9 mouse cellular contexts compared by ENCODE assay signal in the genomic region with DNA sequence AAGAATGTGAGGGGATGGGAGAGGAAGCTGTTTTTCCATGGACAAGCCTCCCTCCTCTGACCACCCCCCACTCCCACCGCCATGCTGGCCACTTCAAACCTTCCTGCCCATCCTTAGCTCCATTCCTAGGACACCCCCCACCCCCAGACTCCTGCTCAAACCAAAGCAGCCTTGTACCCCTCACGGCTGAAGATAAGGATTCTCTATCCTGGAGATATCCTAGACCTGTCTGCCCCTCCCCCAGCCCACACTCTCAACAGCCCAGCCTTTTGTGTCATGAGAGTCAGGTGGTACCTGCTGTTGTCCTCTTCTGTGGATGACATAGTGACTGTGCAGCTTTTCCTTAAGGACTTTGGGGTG. TPM values are rescaled to one million over a fixed set of nuclear protein-coding genes. Genes with fewer than 3 reads are reported as not detected.
A peak's percentile ranks its signal among the peaks of the same experiment; 100 is the strongest.
DNase-seq lines count a peak whose midpoint lies in the region; ATAC-seq and TF ChIP-seq lines count a peak whose summit lies in the region.
"Had no signal": no experiment of that assay in that cellular context is flagged by ENCODE, and none has a peak within 500 bp of the region (broad histone marks: within the 10 kb centered on the region; RNA-seq: fewer than 3 reads in every experiment).

No protein-coding gene starts in this region.

- TF ChIP-seq CTCF in intestine, postnatal 0 days (IDR thresholded peaks at IDR 0.05; ENCODE audit: low read depth), result no peak
- TF ChIP-seq CTCF in thymus, adult 2 months (IDR thresholded peaks at IDR 0.05; ENCODE audit: borderline replicate concordance, control insufficient read depth, extremely low read depth, insufficient read depth, low read length, poor library complexity), result no peak

- DNase-seq in intestine, embryonic 14.5 days (ENCODE audit: low spot score), result no peak
- no peak for DNase-seq in embryonic facial prominence, embryonic 10.5 days (ENCODE audit: low spot score)
- DNase-seq in adrenal gland, postnatal 25 days, result no peak
- DNase-seq in thymus, adult 2 months, result no peak

- no peak overlapping the region for H3K27ac ChIP-seq in intestine, embryonic 14.5 days (ENCODE audit: low read depth)
- H3K27ac ChIP-seq in intestine, postnatal 0 days (ENCODE audit: low read depth, low read length), result no peak overlapping the region
- peak overlapping the region; percentile 68 for H3K27ac ChIP-seq in embryonic facial prominence, embryonic 10.5 days (replicated peaks)
- peak overlapping the region; percentile 92 for H3K27ac ChIP-seq in forebrain, embryonic 13.5 days
- peak overlapping the region; percentile 87 for H3K27ac ChIP-seq in midbrain, embryonic 12.5 days (replicated peaks)
- no peak overlapping the region for H3K27ac ChIP-seq in thymus, adult 2 months (ENCODE audit: control insufficient read depth, insufficient read depth, low read length)

- H3K4me2 ChIP-seq in intestine, embryonic 14.5 days (ENCODE audit: low read length), result no peak overlapping the region
- no peak overlapping the region for H3K4me2 ChIP-seq in intestine, postnatal 0 days (replicated peaks; ENCODE audit: low read depth)
- H3K4me2 ChIP-seq in forebrain, embryonic 13.5 days, result peak overlapping the region; percentile 20; the same call in 1 of the 2 replicates
- no peak overlapping the region for H3K4me2 ChIP-seq in midbrain, embryonic 12.5 days (replicated peaks)

- no peaks in the 10 kb centered on the region for H3K9me3 ChIP-seq in intestine, embryonic 14.5 days (ENCODE audit: control insufficient read depth, low read length)
- no peaks in the 10 kb centered on the region for H3K9me3 ChIP-seq in intestine, postnatal 0 days (ENCODE audit: control insufficient read depth)
- H3K9me3 ChIP-seq in embryonic facial prominence, embryonic 10.5 days, result no peaks in the 10 kb centered on the region
- no peaks in the 10 kb centered on the region for H3K9me3 ChIP-seq in forebrain, embryonic 13.5 days (replicated peaks)
- no peaks in the 10 kb centered on the region for H3K9me3 ChIP-seq in midbrain, embryonic 12.5 days
- H3K9me3 ChIP-seq: G1E had no signal

- no peak for ATAC-seq in intestine, embryonic 14.5 days (replicated peaks; ENCODE audit: low FRiP score, low TSS enrichment, low read depth)
- ATAC-seq in intestine, postnatal 0 days, result no peak
- no peak for ATAC-seq in forebrain, embryonic 13.5 days
- 0 out of 2 replicates have a peak, but pooled peaks have one; percentile 4 for ATAC-seq in midbrain, embryonic 12.5 days (ENCODE audit: low FRiP score, low read depth)
- ATAC-seq in erythroblast, adult 5-6 weeks (replicated peaks; ENCODE audit: low FRiP score, poor library complexity, severe bottlenecking), result no peak

- no peak overlapping the region for H3K4me3 ChIP-seq in intestine, embryonic 14.5 days (ENCODE audit: low read depth, low read length)
- H3K4me3 ChIP-seq in intestine, postnatal 0 days (ENCODE audit: low read depth, low read length), result no peak overlapping the region
- no peak overlapping the region for H3K4me3 ChIP-seq in embryonic facial prominence, embryonic 10.5 days
- no peak overlapping the region for H3K4me3 ChIP-seq in forebrain, embryonic 13.5 days
- no peak overlapping the region for H3K4me3 ChIP-seq in midbrain, embryonic 12.5 days
- no peak overlapping the region for H3K4me3 ChIP-seq in thymus, adult 2 months (ENCODE audit: control insufficient read depth, insufficient read depth, low read length)

- 31% methylated on average over 2 of the region's 2 CpGs for WGBS in intestine, embryonic 14.5 days
- WGBS in intestine, postnatal 0 days, result 35% methylated on average over 2 of the region's 2 CpGs
- WGBS in embryonic facial prominence, embryonic 10.5 days, result 58% methylated on average over 2 of the region's 2 CpGs
- WGBS in forebrain, embryonic 13.5 days, result 40% methylated on average over 2 of the region's 2 CpGs
- 16% methylated on average over 2 of the region's 2 CpGs for WGBS in midbrain, embryonic 12.5 days
- 71% methylated on average over 2 of the region's 2 CpGs for WGBS in thymus, adult 2 months

- H3K4me1 ChIP-seq in intestine, embryonic 14.5 days (replicated peaks; ENCODE audit: control insufficient read depth, insufficient read depth, low read length), result peaks cover 23% of the 10 kb centered on the region
- peaks cover 29% of the 10 kb centered on the region; the same call in 1 of the 2 replicates for H3K4me1 ChIP-seq in intestine, postnatal 0 days (replicated peaks; ENCODE audit: control insufficient read depth, insufficient read depth, low read length)
- H3K4me1 ChIP-seq in embryonic facial prominence, embryonic 10.5 days, result peaks cover 47% of the 10 kb centered on the region
- H3K4me1 ChIP-seq in forebrain, embryonic 13.5 days, result peaks cover 59% of the 10 kb centered on the region
- H3K4me1 ChIP-seq in midbrain, embryonic 12.5 days, result peaks cover 54% of the 10 kb centered on the region
- peaks cover 32% of the 10 kb centered on the region for H3K4me1 ChIP-seq in thymus, adult 2 months (replicated peaks; ENCODE audit: control insufficient read depth, insufficient read depth, low read length)

- peak overlapping the region; percentile 17; the same call in 1 of the 2 replicates for H3K9ac ChIP-seq in intestine, embryonic 14.5 days (ENCODE audit: low read length)
- no peak overlapping the region for H3K9ac ChIP-seq in intestine, postnatal 0 days (ENCODE audit: low read depth, low read length)
- H3K9ac ChIP-seq in forebrain, embryonic 13.5 days, result peak overlapping the region; percentile 43
- H3K9ac ChIP-seq in midbrain, embryonic 12.5 days (replicated peaks), result 0 out of 2 replicates have a peak overlapping the region, but pooled peaks have one; percentile 32

- H3K36me3 ChIP-seq in intestine, embryonic 14.5 days (ENCODE audit: control insufficient read depth, insufficient read depth, low read length), result 0 out of 2 replicates have a peak, but pooled peaks cover 5% of the 10 kb centered on the region
- H3K36me3 ChIP-seq in intestine, postnatal 0 days (ENCODE audit: control insufficient read depth, insufficient read depth), result no peaks in the 10 kb centered on the region
- peaks cover 14% of the 10 kb centered on the region for H3K36me3 ChIP-seq in embryonic facial prominence, embryonic 10.5 days (replicated peaks)
- peaks cover 13% of the 10 kb centered on the region for H3K36me3 ChIP-seq in forebrain, embryonic 13.5 days (ENCODE audit: poor library complexity, severe bottlenecking)
- H3K36me3 ChIP-seq in midbrain, embryonic 12.5 days, result peaks cover 13% of the 10 kb centered on the region; the same call in 1 of the 2 replicates
- no peaks in the 10 kb centered on the region for H3K36me3 ChIP-seq in thymus, adult 2 months (ENCODE audit: control insufficient read depth, insufficient read depth, low read length)

- no peak for TF ChIP-seq POLR2A in thymus, adult 2 months (IDR thresholded peaks at IDR 0.05; ENCODE audit: control insufficient read depth, extremely low read depth, insufficient read depth, low read length, poor library complexity)

- no peaks in the 10 kb centered on the region for H3K27me3 ChIP-seq in intestine, embryonic 14.5 days (replicated peaks; ENCODE audit: control insufficient read depth, insufficient read depth, low read length)
- no peaks in the 10 kb centered on the region for H3K27me3 ChIP-seq in intestine, postnatal 0 days (replicated peaks; ENCODE audit: control insufficient read depth, insufficient read depth, low read length)
- H3K27me3 ChIP-seq in embryonic facial prominence, embryonic 10.5 days (replicated peaks; ENCODE audit: low read depth, poor library complexity, severe bottlenecking), result no peaks in the 10 kb centered on the region
- H3K27me3 ChIP-seq in forebrain, embryonic 13.5 days, result no peaks in the 10 kb centered on the region
- no peaks in the 10 kb centered on the region for H3K27me3 ChIP-seq in midbrain, embryonic 12.5 days
- H3K27me3 ChIP-seq in thymus, adult 2 months (ENCODE audit: control insufficient read depth, insufficient read depth, low read length), result no peaks in the 10 kb centered on the region

RNA-seq across cellular contexts. Expression of a gene that starts 10.1 kb away (rescaled TPM):
- polyA plus RNA-seq in intestine, embryonic 14.5 days (2014; fragmentation: Nextera tagmentation; extraction: Ambion mirVana), result 9.9 and 13.1 TPM in 2 replicates
- 5.6 TPM in 2 replicates for polyA plus RNA-seq in intestine, postnatal 0 days (2015; fragmentation: Nextera tagmentation; extraction: Ambion mirVana)
- polyA plus RNA-seq in embryonic facial prominence, embryonic 10.5 days (2016; fragmentation: Nextera tagmentation; extraction: Ambion mirVana), result 17.7 and 19.6 TPM in 2 replicates
- 10.7 and 12.2 TPM in 2 replicates for polyA plus RNA-seq in forebrain, embryonic 13.5 days (2015; fragmentation: Nextera tagmentation; extraction: Ambion mirVana)
- 11.8 and 13.2 TPM in 2 replicates for polyA plus RNA-seq in midbrain, embryonic 12.5 days (2016; fragmentation: Nextera tagmentation; extraction: Ambion mirVana)
- 9.6 and 11.0 TPM in 2 replicates for total RNA-seq in adrenal gland, postnatal 25 days (2021)
- total RNA-seq in erythroblast, adult 5-6 weeks (2015; ENCODE audit: low replicate concordance), result 3.1 and 5.6 TPM in 2 replicates
- total RNA-seq in erythroblast, adult 5-6 weeks (2017; ENCODE audit: low replicate concordance), result 0.84 and 3.7 TPM in 2 replicates
- 40.4 and 47.2 TPM in 2 replicates for polyA plus RNA-seq in thymus, adult 2 months (2012; rRNA removed)

RNA-seq across cellular contexts. Expression of a gene that starts 15.9 kb away (rescaled TPM):
- 787 and 806 TPM in 2 replicates for polyA plus RNA-seq in intestine, embryonic 14.5 days (2014; fragmentation: Nextera tagmentation; extraction: Ambion mirVana)
- polyA plus RNA-seq in intestine, postnatal 0 days (2015; fragmentation: Nextera tagmentation; extraction: Ambion mirVana), result 628 and 645 TPM in 2 replicates
- polyA plus RNA-seq in embryonic facial prominence, embryonic 10.5 days (2016; fragmentation: Nextera tagmentation; extraction: Ambion mirVana), result 479 and 683 TPM in 2 replicates
- polyA plus RNA-seq in forebrain, embryonic 13.5 days (2015; fragmentation: Nextera tagmentation; extraction: Ambion mirVana), result 2,311 and 2,462 TPM in 2 replicates
- polyA plus RNA-seq in midbrain, embryonic 12.5 days (2016; fragmentation: Nextera tagmentation; extraction: Ambion mirVana), result 2,376 and 2,635 TPM in 2 replicates
- total RNA-seq in adrenal gland, postnatal 25 days (2021), result 24.3 and 27.3 TPM in 2 replicates
- total RNA-seq in erythroblast, adult 5-6 weeks (2015; ENCODE audit: low replicate concordance), result 6.9 and 9.4 TPM in 2 replicates
- total RNA-seq in erythroblast, adult 5-6 weeks (2017; ENCODE audit: low replicate concordance), result 3.2 and 8.5 TPM in 2 replicates
- 107 and 119 TPM in 2 replicates for polyA plus RNA-seq in thymus, adult 2 months (2012; rRNA removed)
- polyA plus RNA-seq: G1E had no signal

RNA-seq across cellular contexts. Expression of a gene that starts 25.0 kb away (rescaled TPM):
- polyA plus RNA-seq in intestine, embryonic 14.5 days (2014; fragmentation: Nextera tagmentation; extraction: Ambion mirVana), result 52.4 and 54.6 TPM in 2 replicates
- polyA plus RNA-seq in intestine, postnatal 0 days (2015; fragmentation: Nextera tagmentation; extraction: Ambion mirVana), result 29.6 and 32.1 TPM in 2 replicates
- polyA plus RNA-seq in embryonic facial prominence, embryonic 10.5 days (2016; fragmentation: Nextera tagmentation; extraction: Ambion mirVana), result 50.2 and 58.0 TPM in 2 replicates
- polyA plus RNA-seq in forebrain, embryonic 13.5 days (2015; fragmentation: Nextera tagmentation; extraction: Ambion mirVana), result 62.1 and 62.8 TPM in 2 replicates
- 62.0 and 64.0 TPM in 2 replicates for polyA plus RNA-seq in midbrain, embryonic 12.5 days (2016; fragmentation: Nextera tagmentation; extraction: Ambion mirVana)
- total RNA-seq in adrenal gland, postnatal 25 days (2021), result 34.8 and 36.2 TPM in 2 replicates
- 5.4 and 6.1 TPM in 2 replicates for total RNA-seq in erythroblast, adult 5-6 weeks (2015; ENCODE audit: low replicate concordance)
- total RNA-seq in erythroblast, adult 5-6 weeks (2017; ENCODE audit: low replicate concordance), result 5.8 and 7.2 TPM in 2 replicates
- polyA plus RNA-seq in thymus, adult 2 months (2012; rRNA removed), result 12.8 and 16.6 TPM in 2 replicates

RNA-seq across cellular contexts. Expression of a gene that starts 25.0 kb away (rescaled TPM):
- polyA plus RNA-seq in intestine, embryonic 14.5 days (2014; fragmentation: Nextera tagmentation; extraction: Ambion mirVana), result 57.1 and 58.2 TPM in 2 replicates
- polyA plus RNA-seq in intestine, postnatal 0 days (2015; fragmentation: Nextera tagmentation; extraction: Ambion mirVana), result 42.6 and 44.8 TPM in 2 replicates
- polyA plus RNA-seq in embryonic facial prominence, embryonic 10.5 days (2016; fragmentation: Nextera tagmentation; extraction: Ambion mirVana), result 56.2 and 56.4 TPM in 2 replicates
- 52.6 and 56.2 TPM in 2 replicates for polyA plus RNA-seq in forebrain, embryonic 13.5 days (2015; fragmentation: Nextera tagmentation; extraction: Ambion mirVana)
- 52.3 and 57.8 TPM in 2 replicates for polyA plus RNA-seq in midbrain, embryonic 12.5 days (2016; fragmentation: Nextera tagmentation; extraction: Ambion mirVana)
- 69.6 and 71.2 TPM in 2 replicates for total RNA-seq in adrenal gland, postnatal 25 days (2021)
- total RNA-seq in erythroblast, adult 5-6 weeks (2015; ENCODE audit: low replicate concordance), result 10.6 and 13.4 TPM in 2 replicates
- total RNA-seq in erythroblast, adult 5-6 weeks (2017; ENCODE audit: low replicate concordance), result 5.8 and 11.0 TPM in 2 replicates
- 32.3 and 38.8 TPM in 2 replicates for polyA plus RNA-seq in thymus, adult 2 months (2012; rRNA removed)

Comparison
In these comparisons a context has a peak if more than half of its experiments do, and no peak if none do; other contexts are left out.
1. H3K27ac ChIP-seq: peak in embryonic facial prominence, embryonic 10.5 days (single experiment), forebrain, embryonic 13.5 days (single experiment) and midbrain, embryonic 12.5 days (single experiment); none in intestine, embryonic 14.5 days (single experiment), intestine, postnatal 0 days (single experiment) and thymus, adult 2 months (single experiment).